Mouse (Mus musculus): Measurements from ENCODE around the gene Gm20388. TPM values are rescaled to one million over a fixed set of nuclear protein-coding genes. Genes with fewer than 3 reads are reported as not detected.
"Not testable (repeated sequence)": the region's sequence is repeated elsewhere in the genome, so short reads cannot be mapped to it uniquely, and the experiment has no call there.

Gm20388 gene
- polyA plus RNA-seq, 1 experiment from 2014 or later = 5.5 TPM

DNA sequence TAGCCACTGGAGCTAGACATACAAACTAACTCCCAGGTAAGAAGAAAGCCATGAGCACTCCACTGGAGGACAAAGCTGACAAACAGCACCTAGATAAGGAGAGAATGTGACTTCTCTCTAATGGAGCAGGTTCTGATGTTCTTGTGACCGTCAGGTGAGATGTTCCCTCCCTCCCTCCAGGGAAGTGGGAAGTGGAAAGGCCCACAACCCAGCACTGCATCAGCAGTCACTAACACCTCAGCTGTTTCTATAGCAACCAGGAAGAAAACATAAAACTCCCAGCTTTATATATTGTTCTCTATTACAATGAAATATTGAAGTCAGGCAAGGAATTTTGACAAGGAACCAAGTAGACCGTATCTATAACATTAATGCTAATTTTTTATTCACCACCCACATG, 3109.4 kb downstream of the Gm20388 start:
- Histone ChIP-seq H3K27me3 (ENCODE audit: poor library complexity, severe bottlenecking) (no peaks in the 10 kb centered on the region), H3K27ac (no peak overlapping the region), H3K4me3 (no peak overlapping the region), H3K36me3 (replicated peaks) (peaks cover 21% of the 10 kb centered on the region), H3K9me3 (no peaks in the 10 kb centered on the region), H3K4me1 (peaks cover 18% of the 10 kb centered on the region)
- WGBS = 93% methylated on average over 2 of the region's 2 CpGs
- no peak for DNase-seq (ENCODE audit: extremely low spot score, low spot score)

GRCm38 (mm10) chr8:123020859-123021258, 3110.2 kb downstream of the Gm20388 start:
- WGBS = 89% methylated on average over 2 of the region's 2 CpGs
- Histone ChIP-seq H3K36me3 (replicated peaks) (peaks cover 20% of the 10 kb centered on the region), H3K27me3 (ENCODE audit: poor library complexity, severe bottlenecking) (no peaks in the 10 kb centered on the region), H3K4me1 (peaks cover 18% of the 10 kb centered on the region), H3K4me3 (no peak overlapping the region), H3K9me3 (no peaks in the 10 kb centered on the region), H3K27ac (no peak overlapping the region)
- no peak for DNase-seq (ENCODE audit: extremely low spot score, low spot score)

DNA sequence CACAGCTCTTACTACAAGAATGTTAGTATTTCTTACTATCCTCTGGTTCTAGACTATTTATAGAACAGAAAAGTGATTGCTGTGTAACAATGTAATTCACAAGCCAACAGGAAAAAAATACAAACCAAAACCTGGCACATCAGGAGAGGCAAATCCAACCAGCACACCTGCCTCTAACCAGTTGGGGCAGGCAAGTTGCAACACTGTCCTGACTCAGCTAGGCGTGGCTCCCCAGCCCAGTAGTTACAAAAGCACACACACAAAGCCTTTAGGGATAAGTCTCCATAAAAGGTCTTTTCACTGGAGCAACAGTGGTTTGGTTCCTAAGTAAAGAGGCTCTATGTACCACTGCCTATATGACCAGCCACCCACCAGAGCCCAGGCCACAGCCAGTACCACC, 3110.6 kb downstream of the Gm20388 start:
- Histone ChIP-seq H3K27ac (no peak overlapping the region), H3K36me3 (replicated peaks) (peaks cover 17% of the 10 kb centered on the region), H3K4me3 (no peak overlapping the region), H3K4me1 (peaks cover 18% of the 10 kb centered on the region), H3K27me3 (ENCODE audit: poor library complexity, severe bottlenecking) (no peaks in the 10 kb centered on the region), H3K9me3 (no peaks in the 10 kb centered on the region)
- DNase-seq (ENCODE audit: extremely low spot score, low spot score) = no peak
- 80% methylated on average over 1 of the region's 1 CpGs for WGBS

GRCm38 (mm10) chr8:123022727-123023126, 3112.1 kb downstream of the Gm20388 start:
- DNase-seq (ENCODE audit: extremely low spot score, low spot score) = no peak
- Histone ChIP-seq H3K36me3 (replicated peaks) (peaks cover 16% of the 10 kb centered on the region), H3K27ac (no peak overlapping the region), H3K4me1 (peaks cover 18% of the 10 kb centered on the region), H3K9me3 (no peaks in the 10 kb centered on the region), H3K4me3 (no peak overlapping the region), H3K27me3 (ENCODE audit: poor library complexity, severe bottlenecking) (no peaks in the 10 kb centered on the region)
- 89% methylated on average over 3 of the region's 3 CpGs for WGBS

DNA sequence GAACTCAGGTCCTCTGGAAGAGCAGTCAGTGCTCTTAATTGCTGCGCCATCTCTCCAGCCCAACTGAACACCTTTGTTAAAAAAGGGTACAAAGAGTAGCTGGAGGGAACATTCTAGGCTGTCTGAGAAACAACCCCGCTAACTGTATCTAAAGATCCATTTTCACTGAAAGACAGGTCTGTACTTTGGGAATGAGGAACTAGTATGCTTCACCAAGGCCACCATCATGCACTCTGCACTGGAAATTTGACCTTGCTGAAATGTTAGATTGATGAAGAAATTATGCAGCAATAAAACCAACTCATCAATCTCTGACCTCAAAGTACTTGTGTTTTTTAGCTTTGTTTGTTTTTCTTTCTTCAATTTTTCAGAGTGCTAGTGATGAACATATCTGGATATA, 3113.6 kb downstream of the Gm20388 start:
- Histone ChIP-seq H3K27me3 (ENCODE audit: poor library complexity, severe bottlenecking) (no peaks in the 10 kb centered on the region), H3K4me1 (peaks cover 8% of the 10 kb centered on the region), H3K36me3 (replicated peaks) (peaks cover 22% of the 10 kb centered on the region), H3K9me3 (no peaks in the 10 kb centered on the region), H3K4me3 (no peak overlapping the region), H3K27ac (no peak overlapping the region)
- DNase-seq (ENCODE audit: extremely low spot score, low spot score) = no peak
- 98% methylated on average over 2 of the region's 2 CpGs for WGBS

DNA sequence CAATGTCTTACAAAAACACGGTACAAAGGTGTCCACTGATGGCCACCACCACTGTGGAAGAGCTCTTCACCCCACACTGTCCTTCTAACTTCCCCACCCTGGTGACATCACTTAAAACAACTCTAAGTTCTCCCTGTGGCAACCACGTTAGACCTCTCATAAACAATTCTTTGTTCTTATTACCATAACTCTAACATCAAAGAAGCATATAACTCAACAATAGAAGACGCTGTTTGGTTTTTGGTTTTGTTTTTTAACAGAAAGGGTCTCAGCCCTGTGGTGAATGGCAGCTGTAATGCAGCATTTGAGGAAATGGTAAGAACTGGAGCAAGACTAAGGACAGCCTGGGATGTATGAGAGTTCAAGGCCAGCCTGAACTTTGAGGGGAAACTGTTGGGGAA, 3115.3 kb downstream of the Gm20388 start:
- Histone ChIP-seq H3K27me3 (ENCODE audit: poor library complexity, severe bottlenecking) (no peaks in the 10 kb centered on the region), H3K4me1 (peaks cover 8% of the 10 kb centered on the region), H3K36me3 (replicated peaks) (peaks cover 30% of the 10 kb centered on the region), H3K27ac (no peak overlapping the region), H3K4me3 (no peak overlapping the region), H3K9me3 (no peaks in the 10 kb centered on the region)
- 91% methylated on average over 3 of the region's 3 CpGs for WGBS
- no peak for DNase-seq (ENCODE audit: extremely low spot score, low spot score)

GRCm38 (mm10) chr8:123027786-123028185, 3117.1 kb downstream of the Gm20388 start:
- no peak overlapping the region for H3K27ac ChIP-seq
- WGBS = 93% methylated on average over 8 of the region's 8 CpGs
- no peak for DNase-seq (ENCODE audit: extremely low spot score, low spot score)
- H3K36me3 ChIP-seq (replicated peaks) = peaks cover 30% of the 10 kb centered on the region
- no peaks in the 10 kb centered on the region for H3K9me3 ChIP-seq
- no peak overlapping the region for H3K4me3 ChIP-seq
- H3K27me3 ChIP-seq (ENCODE audit: poor library complexity, severe bottlenecking) = no peaks in the 10 kb centered on the region
- H3K4me1 ChIP-seq = peaks cover 10% of the 10 kb centered on the region

GRCm38 (mm10) chr8:123030091-123030490, 3119.4 kb downstream of the Gm20388 start:
- not testable (repeated sequence) for DNase-seq (ENCODE audit: extremely low spot score, low spot score); H3K9me3 ChIP-seq; H3K27me3 ChIP-seq (ENCODE audit: poor library complexity, severe bottlenecking); H3K4me3 ChIP-seq; H3K27ac ChIP-seq
- H3K4me1 ChIP-seq = peaks cover 25% of the 10 kb centered on the region
- H3K36me3 ChIP-seq (replicated peaks) = peaks cover 22% of the 10 kb centered on the region
- 85% methylated on average over 5 of the region's 5 CpGs for WGBS

DNA sequence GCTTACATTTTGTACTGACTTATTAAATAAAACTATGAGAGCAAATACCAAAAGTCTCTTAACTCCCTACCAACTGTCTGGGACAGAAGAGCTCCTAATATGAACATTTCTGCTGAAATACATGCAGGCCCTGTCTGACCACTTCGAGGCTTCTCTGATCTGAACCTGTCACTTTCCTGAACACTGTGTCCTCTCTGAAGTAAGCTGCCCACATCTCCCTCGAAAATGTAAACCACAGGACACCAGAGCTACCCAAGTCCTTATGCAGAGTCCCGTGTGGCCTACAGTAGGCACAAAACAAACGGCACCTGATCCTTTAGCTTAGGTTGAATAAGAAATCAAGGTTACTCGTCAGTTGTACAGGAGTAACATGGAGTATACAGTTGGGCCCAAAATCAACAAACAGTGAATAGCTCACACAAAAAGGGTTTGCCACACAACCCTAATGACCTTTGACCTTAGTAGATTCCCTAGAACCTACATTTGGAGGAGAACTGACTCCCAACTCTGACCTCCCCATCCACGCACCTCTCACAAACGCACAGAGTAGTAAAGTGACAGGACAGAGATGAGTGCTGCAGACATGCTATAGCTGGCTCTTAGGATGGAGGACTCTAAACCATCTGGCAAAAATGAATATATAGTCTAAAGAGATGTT, 3120.8 kb downstream of the Gm20388 start:
- no peak for DNase-seq (ENCODE audit: extremely low spot score, low spot score)
- H3K4me3 ChIP-seq = no peak overlapping the region
- H3K27ac ChIP-seq = no peak overlapping the region
- no peaks in the 10 kb centered on the region for H3K9me3 ChIP-seq
- 91% methylated on average over 7 of the region's 7 CpGs for WGBS
- peaks cover 27% of the 10 kb centered on the region for H3K4me1 ChIP-seq
- H3K27me3 ChIP-seq (ENCODE audit: poor library complexity, severe bottlenecking) = no peaks in the 10 kb centered on the region
- peaks cover 22% of the 10 kb centered on the region for H3K36me3 ChIP-seq (replicated peaks)

DNA sequence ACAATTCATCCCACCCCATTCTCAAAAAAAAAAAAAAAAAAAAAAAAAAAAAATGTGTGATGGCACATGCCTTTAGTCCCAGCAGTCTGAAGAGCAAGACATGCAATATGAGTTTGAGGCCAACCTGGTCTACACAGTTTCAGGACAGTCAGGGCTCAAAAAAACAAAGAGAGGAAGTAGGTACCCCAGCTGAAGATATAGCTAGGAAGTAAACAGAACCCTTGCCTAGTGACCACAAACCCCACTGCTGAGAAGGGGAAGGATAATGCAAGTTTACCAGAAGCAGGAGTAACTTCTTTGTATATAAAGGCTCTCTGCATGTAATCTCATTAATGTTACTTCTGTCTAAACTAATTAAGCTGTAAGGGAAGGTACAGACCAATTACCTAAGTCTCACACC, 3122.1 kb downstream of the Gm20388 start:
- peaks cover 14% of the 10 kb centered on the region for H3K36me3 ChIP-seq (replicated peaks)

DNA sequence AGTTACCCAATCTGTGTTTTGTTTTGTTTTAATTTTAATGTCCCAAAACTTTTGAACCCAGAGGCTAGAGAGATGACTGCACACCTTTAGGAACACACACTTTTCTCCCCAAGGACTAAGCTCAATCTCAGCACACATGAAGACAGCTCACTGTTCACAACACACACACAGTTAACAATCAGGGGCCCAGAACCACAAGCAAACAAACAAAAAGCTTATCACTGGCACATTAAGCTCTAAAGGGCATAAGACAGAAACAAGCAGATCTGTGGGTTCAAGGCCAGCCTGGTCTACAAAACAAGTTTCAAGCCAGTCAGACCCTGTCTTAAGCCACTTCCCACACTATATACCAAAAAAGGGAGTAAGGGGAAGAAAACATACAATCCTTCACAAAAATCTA, 3122.8 kb downstream of the Gm20388 start:
- Histone ChIP-seq H3K4me3 (no peak overlapping the region), H3K27ac (no peak overlapping the region), H3K36me3 (replicated peaks) (peaks cover 8% of the 10 kb centered on the region), H3K27me3 (ENCODE audit: poor library complexity, severe bottlenecking) (no peaks in the 10 kb centered on the region), H3K4me1 (peaks cover 40% of the 10 kb centered on the region), H3K9me3 (no peaks in the 10 kb centered on the region)
- no peak for DNase-seq (ENCODE audit: extremely low spot score, low spot score)

More for the DNA sequence above, 3122.1 kb downstream of the Gm20388 start:
- Histone ChIP-seq H3K27ac (no peak overlapping the region), H3K27me3 (ENCODE audit: poor library complexity, severe bottlenecking) (no peaks in the 10 kb centered on the region), H3K4me3 (no peak overlapping the region), H3K9me3 (no peaks in the 10 kb centered on the region), H3K4me1 (peaks cover 38% of the 10 kb centered on the region)
- DNase-seq (ENCODE audit: extremely low spot score, low spot score) = no peak

- DNase-seq (ENCODE audit: extremely low spot score, low spot score) = no peak
- Histone ChIP-seq H3K27me3 (ENCODE audit: poor library complexity, severe bottlenecking) (no peaks in the 10 kb centered on the region), H3K4me1 (peaks cover 48% of the 10 kb centered on the region), H3K36me3 (replicated peaks) (peaks cover 8% of the 10 kb centered on the region), H3K27ac (no peak overlapping the region), H3K9me3 (no peaks in the 10 kb centered on the region), H3K4me3 (no peak overlapping the region)
- 91% methylated on average over 6 of the region's 6 CpGs for WGBS
Measured at GRCm38 (mm10) chr8:123034171-123034570, 3123.5 kb downstream of the Gm20388 start.

DNA sequence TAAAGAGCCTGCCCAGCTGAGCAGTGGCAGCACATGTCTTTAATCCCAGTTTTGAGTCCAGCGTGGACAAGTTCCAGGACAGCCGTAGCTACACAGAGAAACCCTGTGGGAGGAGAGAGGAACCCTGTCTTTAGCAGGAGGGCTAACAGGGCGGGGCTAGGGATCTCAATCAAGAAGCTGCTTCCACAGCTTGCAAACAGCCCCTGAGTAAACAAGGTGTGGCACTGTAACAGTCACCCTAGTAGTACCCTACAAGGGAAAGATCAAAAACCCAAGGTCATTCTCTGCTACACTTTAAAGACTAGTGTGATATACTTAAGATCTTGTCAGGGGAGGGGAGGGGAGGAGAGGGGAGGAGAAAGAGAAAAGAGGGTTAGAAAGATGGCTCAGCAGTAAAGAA, 3126.3 kb downstream of the Gm20388 start:
- Histone ChIP-seq H3K9me3 (no peaks in the 10 kb centered on the region), H3K36me3 (replicated peaks) (no peaks in the 10 kb centered on the region; the same call in 1 of the 2 replicates), H3K27me3 (ENCODE audit: poor library complexity, severe bottlenecking) (no peaks in the 10 kb centered on the region), H3K4me1 (peaks cover 63% of the 10 kb centered on the region), H3K4me3 (no peak overlapping the region), H3K27ac (no peak overlapping the region)
- no peak for DNase-seq (ENCODE audit: extremely low spot score, low spot score)
- 81% methylated on average over 3 of the region's 3 CpGs for WGBS

DNA sequence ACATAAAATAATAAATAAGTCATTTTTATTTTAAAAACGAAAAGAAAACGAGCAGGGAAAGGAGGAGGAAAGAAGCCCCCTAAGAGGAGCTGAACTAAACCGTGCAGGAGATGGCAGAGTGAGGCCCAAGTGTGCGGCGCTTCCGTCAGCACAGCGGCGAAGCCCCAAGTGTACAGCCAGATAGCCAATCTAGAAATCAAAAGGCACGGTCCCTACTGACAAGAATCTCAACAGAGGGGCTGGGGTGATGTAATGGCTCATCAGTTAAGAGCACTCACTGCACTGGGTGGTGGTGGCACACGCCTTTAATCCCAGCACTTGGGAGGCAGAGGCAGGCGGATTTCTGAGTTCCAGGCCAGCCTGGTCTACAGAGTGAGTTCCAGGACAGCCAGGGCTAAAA, 3126.8 kb downstream of the Gm20388 start:
- WGBS = 87% methylated on average over 11 of the region's 11 CpGs
- peaks cover 58% of the 10 kb centered on the region for H3K4me1 ChIP-seq

More for the DNA sequence above, 3126.8 kb downstream of the Gm20388 start:
- no peak overlapping the region for H3K4me3 ChIP-seq
- no peaks in the 10 kb centered on the region for H3K27me3 ChIP-seq (ENCODE audit: poor library complexity, severe bottlenecking)
- H3K9me3 ChIP-seq = no peaks in the 10 kb centered on the region
- no peak overlapping the region for H3K27ac ChIP-seq
- DNase-seq (ENCODE audit: extremely low spot score, low spot score) = no peak
- no peaks in the 10 kb centered on the region; the same call in 1 of the 2 replicates for H3K36me3 ChIP-seq (replicated peaks)
